Comparison of ENCODE assay signal across 10 mouse cellular contexts in the genomic region with DNA sequence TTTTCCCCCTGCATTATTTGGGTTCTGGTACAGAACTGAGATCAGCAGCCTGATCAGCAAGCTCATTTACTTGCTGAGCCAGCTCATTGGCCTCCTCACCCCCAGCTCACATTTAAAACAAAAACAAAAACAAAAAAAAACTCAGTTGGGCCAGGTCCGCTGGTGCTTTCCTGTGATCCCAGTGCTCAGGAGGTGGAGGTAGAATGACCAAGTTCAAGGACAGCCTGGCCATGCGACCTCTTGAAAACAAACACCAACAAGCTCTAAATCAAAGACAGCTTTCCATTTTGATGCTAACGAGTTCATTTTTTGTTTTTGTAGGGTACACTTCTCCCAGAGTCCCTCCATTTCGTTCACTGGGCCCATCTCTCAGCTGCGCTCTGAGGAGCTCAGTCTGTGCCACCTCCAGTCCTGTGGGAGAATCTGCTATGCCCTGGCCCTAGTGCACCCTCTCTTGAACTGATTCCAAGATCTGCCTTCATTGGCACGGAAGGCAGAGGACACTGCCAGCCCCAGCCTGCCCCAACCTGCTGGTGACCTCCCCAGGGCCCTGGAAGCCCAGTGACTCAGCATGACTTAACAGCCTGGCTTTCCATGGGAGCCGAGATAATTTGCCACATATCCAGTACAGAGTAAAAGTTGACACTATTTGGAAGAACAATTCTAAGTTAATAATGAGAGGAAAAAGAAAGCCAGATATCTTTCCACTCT. TPM values are rescaled to one million over a fixed set of nuclear protein-coding genes. Genes with fewer than 3 reads are reported as not detected.
DNase-seq lines count a peak whose midpoint lies in the region; ATAC-seq and TF ChIP-seq lines count a peak whose summit lies in the region.
"Had no signal": no experiment of that assay in that cellular context is flagged by ENCODE, and none has a peak within 500 bp of the region (broad histone marks: within the 10 kb centered on the region; RNA-seq: fewer than 3 reads in every experiment).

No protein-coding gene starts in this region.

- WGBS in kidney, adult 2 months: 34% methylated on average over 7 of the region's 7 CpGs
- 63% methylated on average over 7 of the region's 7 CpGs for WGBS in kidney, embryonic 14.5 days

- H3K4me3 ChIP-seq in kidney, adult 2 months (ENCODE audit: insufficient read depth, low read depth, low read length): no peak overlapping the region
- no peak overlapping the region for H3K4me3 ChIP-seq in kidney, embryonic 14.5 days (ENCODE audit: low read length)
- H3K4me3 ChIP-seq: embryonic facial prominence, embryonic 15.5 days had no signal

- H3K36me3 ChIP-seq in kidney, adult 2 months (ENCODE audit: control insufficient read depth, insufficient read depth, low read length): no peaks in the 10 kb centered on the region
- no peaks in the 10 kb centered on the region for H3K36me3 ChIP-seq in kidney, embryonic 14.5 days (ENCODE audit: control insufficient read depth, insufficient read depth, low read length)
- H3K36me3 ChIP-seq: embryonic facial prominence, embryonic 15.5 days had no signal

- H3K27me3 ChIP-seq in kidney, adult 2 months (replicated peaks; ENCODE audit: control insufficient read depth, insufficient read depth, low read length): no peaks in the 10 kb centered on the region
- no peaks in the 10 kb centered on the region for H3K27me3 ChIP-seq in kidney, embryonic 14.5 days (ENCODE audit: control insufficient read depth, insufficient read depth, low read length)
- H3K27me3 ChIP-seq: embryonic facial prominence, embryonic 15.5 days had no signal

- H3K4me2 ChIP-seq in kidney, embryonic 14.5 days (replicated peaks; ENCODE audit: low read depth, low read length): no peak overlapping the region
- H3K4me2 ChIP-seq: embryonic facial prominence, embryonic 15.5 days; midbrain, embryonic 11.5 days had no signal

- peaks cover 19% of the 10 kb centered on the region for H3K4me1 ChIP-seq in kidney, adult 2 months (ENCODE audit: control insufficient read depth, insufficient read depth, low read length)
- 0 out of 2 replicates have a peak, but pooled peaks cover 9% of the 10 kb centered on the region for H3K4me1 ChIP-seq in kidney, embryonic 14.5 days (ENCODE audit: control insufficient read depth, insufficient read depth, low read length)

- ATAC-seq in kidney, embryonic 14.5 days (ENCODE audit: low FRiP score, low TSS enrichment): no peak

- no peak for TF ChIP-seq POLR2A in kidney, adult 2 months (IDR thresholded peaks at IDR 0.05; ENCODE audit: low read depth, low read length)

- intact Hi-C loops in left cerebral cortex, postnatal 10 days (cut with DNase I): no loop called here

- TF ChIP-seq CTCF in kidney, adult 2 months (conservative IDR thresholded peaks at IDR 0.05; ENCODE audit: insufficient read depth, insufficient read length, low read depth, low read length): no peak

- H3K9me3 ChIP-seq in kidney, embryonic 14.5 days (ENCODE audit: control insufficient read depth, low read length): no peaks in the 10 kb centered on the region
- H3K9me3 ChIP-seq: embryonic facial prominence, embryonic 15.5 days had no signal

- no peak overlapping the region for H3K9ac ChIP-seq in kidney, embryonic 14.5 days (ENCODE audit: low read depth, low read length)
- H3K9ac ChIP-seq: embryonic facial prominence, embryonic 15.5 days had no signal

- peak overlapping the region; percentile 86 for H3K27ac ChIP-seq in kidney, adult 2 months (ENCODE audit: insufficient read depth, low read depth, low read length)
- no peak overlapping the region for H3K27ac ChIP-seq in kidney, embryonic 14.5 days (ENCODE audit: low read depth, low read length)
- H3K27ac ChIP-seq: embryonic facial prominence, embryonic 15.5 days had no signal

- peak; percentile 91 for DNase-seq in kidney, adult 2 months
- DNase-seq in adrenal gland, postnatal 10 days: peak; percentile 87
- DNase-seq in heart, adult 8-10 months (ENCODE audit: low spot score): peak; percentile 49
- peak; percentile 65 for DNase-seq in skeletal muscle tissue, adult 2 months (ENCODE audit: low read depth, low spot score)
- no peak for DNase-seq in left cerebral cortex, postnatal 10 days (ENCODE audit: extremely low spot score in 1 of 2, low spot score in 2 of 2)
- no peak for DNase-seq in lung, postnatal 25 days (ENCODE audit: low spot score)
- DNase-seq in thymus, adult 18-20 months: no peak

RNA-seq across cellular contexts. Expression of gene Id2, which starts 13.2 kb away (rescaled TPM):
- 476 and 599 TPM in 2 replicates for polyA plus RNA-seq in kidney, adult 2 months (2012; rRNA removed)
- polyA plus RNA-seq in kidney, embryonic 14.5 days (2014; fragmentation: Nextera tagmentation; extraction: Ambion mirVana): 577 and 698 TPM in 2 replicates
- 100 to 1,000 TPM; 295 to 323 TPM for total RNA-seq in adrenal gland, postnatal 10 days (2021)
- total RNA-seq in heart, adult 8-10 months (2022): 10 to 100 TPM; 12.0 to 15.8 (median 13.6) TPM
- total RNA-seq in left cerebral cortex, postnatal 10 days (2021): 100 to 1,000 TPM; 160 to 186 TPM

Comparison
In these comparisons a context has a peak if more than half of its experiments do, and no peak if none do; other contexts are left out.
1. DNase-seq: peak in kidney, adult 2 months (single experiment), adrenal gland, postnatal 10 days (single experiment), heart, adult 8-10 months (single experiment) and skeletal muscle tissue, adult 2 months (single experiment); none in left cerebral cortex, postnatal 10 days (0 of 2), lung, postnatal 25 days (single experiment) and thymus, adult 18-20 months (0 of 2).
2. RNA of gene Id2, which starts 13.2 kb away (total RNA-seq): 295 to 323 TPM in adrenal gland, postnatal 10 days and 160 to 186 TPM in left cerebral cortex, postnatal 10 days; 12.0 to 15.8 TPM in heart, adult 8-10 months; every median in the first group is over 4 times any median in the second.